ENCODE assay signal across 8 mouse cellular contexts in genomic region chr8:10924001-10924490, GRCm38 (mm10).
DNase-seq lines count a peak whose midpoint lies in the region; ATAC-seq and TF ChIP-seq lines count a peak whose summit lies in the region.

No protein-coding gene starts in this region.

- H3K27me3 ChIP-seq in heart, embryonic 10.5 days (ENCODE audit: insufficient read depth, poor library complexity, severe bottlenecking) = no peaks in the 10 kb centered on the region
- H3K27me3 ChIP-seq in E14TG2a.4 (ENCODE audit: insufficient read depth, low read length) = peaks cover 46% of the 10 kb centered on the region
- H3K27me3 ChIP-seq in forebrain, embryonic 15.5 days = no peaks in the 10 kb centered on the region
- peaks cover 53% of the 10 kb centered on the region for H3K27me3 ChIP-seq in liver, embryonic 15.5 days

- TF ChIP-seq CTCF in E14TG2a.4 (conservative IDR thresholded peaks at IDR 0.05; ENCODE audit: low read length) = no peak

- peak overlapping the region; percentile 33 for H3K4me3 ChIP-seq in heart, embryonic 10.5 days
- peak overlapping the region; percentile 63 for H3K4me3 ChIP-seq in E14TG2a.4 (replicated peaks; ENCODE audit: low read length)
- no peak overlapping the region for H3K4me3 ChIP-seq in forebrain, embryonic 15.5 days
- H3K4me3 ChIP-seq in liver, embryonic 15.5 days (replicated peaks) = no peak overlapping the region

- H3K27ac ChIP-seq in heart, embryonic 10.5 days = peak overlapping the region; percentile 91
- peak overlapping the region; percentile 69 for H3K27ac ChIP-seq in forebrain, embryonic 15.5 days (replicated peaks)
- H3K27ac ChIP-seq in liver, embryonic 15.5 days (replicated peaks) = 0 out of 2 replicates have a peak overlapping the region, but pooled peaks have one; percentile 24

- H3K36me3 ChIP-seq in heart, embryonic 10.5 days = no peaks in the 10 kb centered on the region
- H3K36me3 ChIP-seq in E14TG2a.4 (ENCODE audit: insufficient read depth, low read length) = no peaks in the 10 kb centered on the region
- no peaks in the 10 kb centered on the region for H3K36me3 ChIP-seq in forebrain, embryonic 15.5 days
- no peaks in the 10 kb centered on the region for H3K36me3 ChIP-seq in liver, embryonic 15.5 days (replicated peaks)

- DNase-seq in heart, embryonic 10.5 days (ENCODE audit: low spot score) = no peak
- no peak for DNase-seq in heart, postnatal 14 days
- no peak for DNase-seq in cerebellum, adult 11 months
- no peak for DNase-seq in layer of hippocampus, postnatal 10 days (ENCODE audit: low spot score in 2 of 2)
- DNase-seq in layer of hippocampus, postnatal 25 days (ENCODE audit: extremely low spot score in 1 of 2, low spot score in 1 of 2) = no peak

- peaks cover 85% of the 10 kb centered on the region for H3K4me1 ChIP-seq in heart, embryonic 10.5 days
- H3K4me1 ChIP-seq in E14TG2a.4 (replicated peaks; ENCODE audit: low read depth, low read length) = peaks cover 79% of the 10 kb centered on the region
- peaks cover 70% of the 10 kb centered on the region for H3K4me1 ChIP-seq in forebrain, embryonic 15.5 days
- H3K4me1 ChIP-seq in liver, embryonic 15.5 days (replicated peaks) = peaks cover 46% of the 10 kb centered on the region

- H3K9me3 ChIP-seq in heart, embryonic 10.5 days = no peaks in the 10 kb centered on the region
- no peaks in the 10 kb centered on the region for H3K9me3 ChIP-seq in E14TG2a.4 (ENCODE audit: low read length)
- no peaks in the 10 kb centered on the region for H3K9me3 ChIP-seq in forebrain, embryonic 15.5 days
- H3K9me3 ChIP-seq in liver, embryonic 15.5 days (replicated peaks) = no peaks in the 10 kb centered on the region

- no peak for ATAC-seq in forebrain, embryonic 15.5 days (replicated peaks)
- ATAC-seq in liver, embryonic 15.5 days (ENCODE audit: insufficient read depth) = no peak

- H3K9ac ChIP-seq in forebrain, embryonic 15.5 days (replicated peaks) = no peak overlapping the region; the same call in 1 of the 2 replicates
- no peak overlapping the region for H3K9ac ChIP-seq in liver, embryonic 15.5 days

- 3% methylated on average over 3 of the region's 3 CpGs for WGBS in heart, embryonic 10.5 days
- 4% methylated on average over 3 of the region's 3 CpGs for WGBS in forebrain, embryonic 15.5 days
- 14% methylated on average over 3 of the region's 3 CpGs for WGBS in liver, embryonic 15.5 days (ENCODE audit: insufficient replicate concordance)

- peak overlapping the region; percentile 33; the same call in 1 of the 2 replicates for H3K4me2 ChIP-seq in forebrain, embryonic 15.5 days (replicated peaks)
- peak overlapping the region; percentile 35 for H3K4me2 ChIP-seq in liver, embryonic 15.5 days

- intact Hi-C loops in heart, postnatal 14 days (cut with DNase I) = no loop called here

Comparison
In these comparisons a context has a peak if more than half of its experiments do, and no peak if none do; other contexts are left out.
1. H3K27ac ChIP-seq: peak in every context shown above with its lines; median percentile 91 in heart, embryonic 10.5 days; 69 in forebrain, embryonic 15.5 days; 24 in liver, embryonic 15.5 days.
2. H3K4me3 ChIP-seq: peak in heart, embryonic 10.5 days (single experiment) and E14TG2a.4 (single experiment); none in forebrain, embryonic 15.5 days (single experiment) and liver, embryonic 15.5 days (single experiment).